ENCODE assay signal across 12 mouse cellular contexts in genomic region chr11:116142211-116142991, GRCm38 (mm10). TPM values are rescaled to one million over a fixed set of nuclear protein-coding genes. Genes with fewer than 3 reads are reported as not detected.
DNase-seq lines count a peak whose midpoint lies in the region; ATAC-seq lines count a peak whose summit lies in the region.
"Had no signal": no experiment of that assay in that cellular context is flagged by ENCODE, and none has a peak within 500 bp of the region (broad histone marks: within the 10 kb centered on the region; RNA-seq: fewer than 3 reads in every experiment).

No protein-coding gene starts in this region.

- H3K9ac ChIP-seq in liver, embryonic 12.5 days: peak overlapping the region; percentile 45
- H3K9ac ChIP-seq: neural tube, embryonic 13.5 days had no signal

- no peaks in the 10 kb centered on the region for H3K27me3 ChIP-seq in liver, embryonic 12.5 days (replicated peaks)
- H3K27me3 ChIP-seq: neural tube, embryonic 13.5 days had no signal

- H3K4me2 ChIP-seq in liver, embryonic 12.5 days: peak overlapping the region; percentile 41
- H3K4me2 ChIP-seq: neural tube, embryonic 13.5 days had no signal

- H3K9me3 ChIP-seq in liver, embryonic 12.5 days (replicated peaks): no peaks in the 10 kb centered on the region
- H3K9me3 ChIP-seq: neural tube, embryonic 13.5 days had no signal

- 57% methylated on average over 10 of the region's 10 CpGs for WGBS in liver, embryonic 12.5 days (ENCODE audit: insufficient replicate concordance)

- ATAC-seq in liver, embryonic 12.5 days: peak; percentile 65
- ATAC-seq in monocyte, adult 5-6 weeks (replicated peaks; ENCODE audit: insufficient number of reproducible peaks, low FRiP score, low TSS enrichment, poor library complexity, severe bottlenecking): no peak
- ATAC-seq: intestine, embryonic 16.5 days; lung, postnatal 0 days had no signal

- peak; percentile 36 for DNase-seq in cerebellum, adult 11-12 months
- no peak for DNase-seq in cerebellum, postnatal 25 days
- DNase-seq in 3T3-L1 (ENCODE audit: low read depth, low spot score): peak; percentile 81
- peak; percentile 58 for DNase-seq in adrenal gland, postnatal 10 days
- no peak for DNase-seq in kidney, postnatal 36 days
- DNase-seq in right cerebral cortex, postnatal 36 days (ENCODE audit: low spot score in 2 of 2): no peak

- H3K36me3 ChIP-seq in liver, embryonic 12.5 days: peaks cover 45% of the 10 kb centered on the region

- H3K27ac ChIP-seq in liver, embryonic 12.5 days: peak overlapping the region; percentile 83
- H3K27ac ChIP-seq: left cerebral cortex, adult 2 months; neural tube, embryonic 13.5 days had no signal

- H3K4me1 ChIP-seq in liver, embryonic 12.5 days: peaks cover 50% of the 10 kb centered on the region

- H3K4me3 ChIP-seq in liver, embryonic 12.5 days: no peak overlapping the region
- H3K4me3 ChIP-seq: left cerebral cortex, adult 2 months; neural tube, embryonic 13.5 days had no signal

RNA-seq across cellular contexts. Expression of gene Mrpl38, which starts 3.7 kb away (rescaled TPM):
- 10 to 100 TPM; 86.8 to 94.1 TPM for total RNA-seq in adrenal gland, postnatal 10 days (2021)
- polyA plus RNA-seq in liver, embryonic 12.5 days (2016; fragmentation: Nextera tagmentation; extraction: Ambion mirVana): 76.7 and 81.5 TPM in 2 replicates
- 10.7 to 28.4 TPM (median 15.3 TPM) in 3 replicates for total RNA-seq in monocyte, adult 5-6 weeks (2017)

RNA-seq across cellular contexts. Expression of gene Trim65, which starts 11.5 kb away (rescaled TPM):
- 1 to 10 TPM; 6.3 to 8.1 TPM for total RNA-seq in adrenal gland, postnatal 10 days (2021)
- polyA plus RNA-seq in liver, embryonic 12.5 days (2016; fragmentation: Nextera tagmentation; extraction: Ambion mirVana): 1.7 and 2.0 TPM in 2 replicates
- 13.9 to 23.1 TPM (median 20.1 TPM) in 3 replicates for total RNA-seq in monocyte, adult 5-6 weeks (2017)

RNA-seq across cellular contexts. Expression of gene Trim47, which starts 15.4 kb away (rescaled TPM):
- 10 to 100 TPM; 23.2 to 24.5 TPM for total RNA-seq in adrenal gland, postnatal 10 days (2021)
- 6.2 TPM in 2 replicates for polyA plus RNA-seq in liver, embryonic 12.5 days (2016; fragmentation: Nextera tagmentation; extraction: Ambion mirVana)
- total RNA-seq in monocyte, adult 5-6 weeks (2017): not detected in 3 replicates

RNA-seq across cellular contexts. Expression of gene Fbf1, which starts 25.6 kb away (rescaled TPM):
- 10 to 100 TPM; 26.5 to 34.4 TPM for total RNA-seq in adrenal gland, postnatal 10 days (2021)
- polyA plus RNA-seq in liver, embryonic 12.5 days (2016; fragmentation: Nextera tagmentation; extraction: Ambion mirVana): 14.3 and 15.0 TPM in 2 replicates
- 12.9 to 31.1 TPM (median 16.4 TPM) in 3 replicates for total RNA-seq in monocyte, adult 5-6 weeks (2017)

RNA-seq across cellular contexts. Expression of gene Wbp2, which starts 55.6 kb away (rescaled TPM):
- 100 to 1,000 TPM; 103 to 110 TPM for total RNA-seq in adrenal gland, postnatal 10 days (2021)
- polyA plus RNA-seq in liver, embryonic 12.5 days (2016; fragmentation: Nextera tagmentation; extraction: Ambion mirVana): 76.4 and 77.8 TPM in 2 replicates
- 59.0 to 73.8 TPM (median 62.7 TPM) in 3 replicates for total RNA-seq in monocyte, adult 5-6 weeks (2017)

Comparison
In these comparisons a context has a peak if more than half of its experiments do, and no peak if none do; other contexts are left out.
1. DNase-seq: peak in cerebellum, adult 11-12 months (single experiment), 3T3-L1 (single experiment) and adrenal gland, postnatal 10 days (single experiment); none in cerebellum, postnatal 25 days (0 of 2), kidney, postnatal 36 days (0 of 2) and right cerebral cortex, postnatal 36 days (0 of 2).
2. RNA of gene Trim47, which starts 15.4 kb away (total RNA-seq): 23.2 to 24.5 TPM in adrenal gland, postnatal 10 days; not detected in monocyte, adult 5-6 weeks; every median in the first group is over 10 times any median in the second.